Mouse (Mus musculus) small intestine, adult 2 months (tissue): ENCODE results near the gene Rab37.

ENCODE experiments used
- CTCF ChIP-seq: fragments of 200-500 bp; IDR thresholded peaks from 2 replicates; pipeline ENCODE4 v1.5.1; 2012; ENCODE audit warnings: low read depth, mild to moderate bottlenecking, control low read depth, inconsistent platforms, low read length, moderate library complexity, mixed read lengths; ENCODE audit not compliant: insufficient replicate concordance, insufficient read length; ENCODE audit errors: extremely low read depth
- POLR2A ChIP-seq: fragments of 200-500 bp; IDR thresholded peaks from 2 replicates; pipeline ENCODE4 v1.6.1; 2012; ENCODE audit warnings: low read depth, mild to moderate bottlenecking, control low read depth, inconsistent platforms, low read length, moderate library complexity

- TF ChIP-seq POLR2A (no peak), CTCF (no peak)
These were observed 15.4 kb downstream of the Rab37 start for GRCm38 (mm10) chr11:115106638-115107037.
